Mouse (Mus musculus) adrenal gland, postnatal 36 days (tissue): Measurements from ENCODE around the gene Rbpjl. TPM values are rescaled to one million over a fixed set of nuclear protein-coding genes. Genes with fewer than 3 reads are reported as not detected.
A peak's percentile ranks its signal among the peaks of the same experiment; 100 is the strongest.

Experiments
- DNase-seq, 2 experiments: peaks; one replicate each; pipeline ENCODE4 v3.0.0; 2021; ENCODE audit warnings: mixed read lengths in 1 of 2
- long read RNA-seq, 2 experiments: library from polyadenylated mRNA; stranded (forward); transcript quantifications; one replicate each; pipeline ENCODE4 v2.0.0; 2021; ENCODE audit warnings: borderline sequencing depth in 2 of 2
- total RNA-seq, 2 experiments: library from RNA; stranded (reverse); gene quantifications; 2 replicates each; pipeline ENCODE4 v1.2.3; 2021

The Rbpjl gene
- not detected for total RNA-seq
- long read RNA-seq, experiment 1, result 0 reads
- long read RNA-seq, experiment 2, partial matches to known transcripts, result 0 of 2 reads
- long read RNA-seq, experiment 2, other reads (novel, unspliced or antisense), result 2 of 2 reads

DNA sequence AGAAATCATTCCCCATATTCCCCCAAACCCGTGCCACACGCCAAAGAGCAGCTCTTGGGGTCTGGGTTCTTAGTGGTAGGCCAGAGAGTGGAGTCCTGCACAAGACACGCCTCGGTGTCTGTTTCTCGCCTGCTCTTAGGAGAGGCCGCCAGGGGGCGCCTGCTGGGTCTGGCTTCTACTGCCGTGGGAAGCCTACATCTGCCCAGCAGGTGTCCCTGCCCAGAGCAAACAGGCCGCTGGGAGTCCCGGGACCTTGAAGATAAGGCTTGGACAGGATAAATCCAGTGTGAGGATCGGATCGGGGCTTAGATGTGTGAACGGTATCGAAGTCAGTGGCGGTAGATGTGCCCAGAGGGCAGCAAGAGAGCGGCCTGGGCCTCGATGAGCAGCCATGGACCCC is at the start of gene Rbpjl:
TSS of gene Rbpjl (plus strand) at position 236 of the 400 bp plus-strand sequence.
- DNase-seq, result peak; percentile 81 to 88

DNA sequence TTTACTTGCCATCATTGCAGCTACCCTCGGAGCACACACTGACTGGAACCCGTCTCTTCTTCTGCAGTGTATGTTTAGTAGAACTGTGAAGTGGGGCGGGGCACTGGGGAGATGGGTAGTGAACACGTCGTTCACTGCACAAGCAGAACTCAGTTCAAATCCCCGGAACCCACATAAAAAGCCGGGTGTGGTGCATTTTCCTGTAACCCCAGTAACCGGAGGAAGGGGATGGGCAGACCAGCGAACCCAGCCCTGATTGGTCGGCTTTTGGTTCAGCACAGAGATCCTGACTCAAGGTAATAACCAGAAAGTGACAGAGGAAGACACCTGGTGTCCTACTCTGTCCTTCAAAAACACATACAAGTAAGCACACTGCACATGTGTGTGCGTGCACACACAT is 49.6 kb upstream of the Rbpjl start:
- DNase-seq, result no peak

DNA sequence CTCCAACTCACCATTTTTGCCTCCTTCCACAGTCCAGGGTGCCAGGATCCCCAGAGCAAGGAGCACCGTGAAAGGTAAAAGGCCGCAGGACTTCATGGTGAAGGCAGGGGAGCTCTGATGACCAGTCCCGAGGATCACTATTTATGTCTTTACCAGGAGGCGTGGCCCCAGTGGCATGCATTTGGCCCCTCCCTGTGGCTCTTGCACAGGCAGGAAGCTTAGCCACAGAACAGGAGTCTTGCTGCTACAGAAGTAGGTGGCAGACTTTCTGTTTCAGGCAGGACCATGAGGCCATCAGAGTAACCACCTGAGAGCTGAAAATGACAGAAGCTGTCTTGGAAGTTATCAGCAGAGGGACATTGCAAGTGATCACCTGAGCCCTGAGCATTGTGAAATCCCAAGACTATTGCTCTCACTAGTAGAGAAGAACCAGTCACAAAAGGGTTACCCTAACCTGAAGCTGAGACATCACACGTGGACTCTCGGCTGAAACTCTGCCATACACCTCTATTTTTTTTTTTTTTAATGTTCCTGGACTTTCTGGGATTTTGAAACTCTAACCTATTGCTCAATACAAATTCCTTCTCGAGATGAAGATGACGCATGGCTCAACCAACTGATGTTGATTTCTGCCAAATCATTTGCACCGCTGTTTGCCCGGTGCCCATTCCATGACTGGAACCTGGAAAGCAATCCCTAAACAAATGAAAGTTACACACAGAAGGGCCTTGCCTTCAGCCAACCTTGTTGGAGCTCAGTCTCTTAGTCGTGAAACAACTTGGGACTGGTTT is 46.6 kb upstream of the Rbpjl start:
- DNase-seq, result no peak

DNA sequence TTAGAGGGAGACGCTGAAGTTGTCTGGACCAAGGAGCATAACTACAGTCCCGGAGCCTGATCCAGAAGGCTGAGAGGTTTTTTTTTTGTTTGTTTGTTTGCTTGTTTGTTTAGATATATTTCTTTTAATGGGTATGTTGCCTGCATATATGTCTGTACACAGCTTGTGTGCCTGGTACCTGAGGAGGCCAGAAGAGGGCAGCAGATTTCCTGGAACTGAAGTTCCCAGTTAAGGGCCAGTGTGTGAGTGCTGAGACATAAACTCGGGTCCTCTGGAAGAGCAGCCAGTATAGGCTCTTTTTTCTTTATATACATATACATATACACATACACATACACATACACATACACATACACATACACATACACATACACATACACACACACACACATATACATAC is 44.6 kb upstream of the Rbpjl start:
- DNase-seq, result peak; percentile 13 to 19

DNA sequence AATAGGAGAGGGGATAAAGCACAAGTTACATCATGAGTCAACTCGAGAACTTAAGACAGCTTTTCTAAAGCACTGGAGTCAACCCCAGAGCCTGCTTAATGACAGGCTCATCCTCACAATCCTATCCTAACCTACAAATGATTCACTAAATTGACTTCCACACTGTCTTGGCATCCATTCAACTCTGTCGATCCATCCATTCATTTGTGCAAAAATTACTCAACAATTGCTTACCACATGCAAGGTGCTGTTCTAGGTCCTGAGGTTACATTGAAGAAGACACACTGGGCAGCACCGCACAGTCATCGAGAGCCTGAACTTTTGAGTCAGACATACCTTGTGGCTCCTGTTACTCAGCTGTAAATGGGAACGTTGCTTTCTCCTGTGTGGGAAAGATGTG is 43.9 kb upstream of the Rbpjl start:
- DNase-seq, result no peak

DNA sequence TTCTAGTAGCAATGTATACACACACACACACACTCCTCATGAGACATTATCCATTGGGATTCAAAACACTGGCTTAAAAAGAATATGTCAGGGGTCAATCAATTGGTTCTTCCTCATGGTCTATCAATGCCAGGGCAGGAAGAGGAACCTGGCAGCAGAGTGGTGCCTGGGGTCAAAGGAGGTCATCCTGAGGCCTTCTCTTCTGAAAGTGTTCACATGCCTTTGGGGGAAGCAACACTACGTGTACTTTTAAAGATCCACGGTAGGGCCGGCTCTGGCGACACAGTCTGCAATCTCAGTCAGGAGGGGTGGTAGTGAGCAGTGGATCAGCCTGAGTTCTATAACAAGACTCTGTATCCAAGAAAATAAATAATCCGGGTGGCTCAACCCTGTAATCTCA is 43.3 kb upstream of the Rbpjl start:
- no peak for DNase-seq

DNA sequence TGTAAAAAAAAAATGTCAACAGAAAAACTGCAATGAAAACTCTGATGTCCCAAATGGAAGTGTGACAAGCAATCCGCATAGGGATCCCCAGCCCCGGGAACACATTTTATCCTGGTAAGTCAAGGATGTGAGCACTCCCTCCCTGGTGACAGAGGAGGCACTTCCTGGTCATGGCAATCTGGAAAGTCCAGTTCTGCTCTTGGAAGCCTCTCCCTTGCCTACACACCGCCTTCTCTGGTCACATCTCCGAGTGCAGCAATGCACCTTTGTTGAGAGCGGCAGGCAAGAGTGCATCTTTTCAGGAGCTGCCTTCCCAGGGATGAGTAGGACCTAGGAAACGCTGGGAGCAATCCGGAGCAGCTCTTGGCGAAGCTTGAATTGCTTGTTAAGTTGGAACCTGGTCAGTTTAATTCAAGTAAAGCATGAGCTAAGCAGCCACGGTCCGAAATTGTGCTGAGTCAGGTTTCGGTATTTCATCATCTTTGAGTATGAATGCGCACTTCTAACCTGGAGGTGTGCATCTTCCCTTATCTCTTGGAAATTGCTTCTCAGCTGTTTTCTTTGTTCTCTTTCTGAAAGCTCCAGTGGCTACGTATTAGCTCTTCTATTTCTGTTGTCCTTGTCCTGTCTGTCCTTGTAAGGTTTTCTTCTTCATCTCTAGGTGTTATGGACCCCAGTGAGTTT is 41.8 kb upstream of the Rbpjl start:
- no peak for DNase-seq

DNA sequence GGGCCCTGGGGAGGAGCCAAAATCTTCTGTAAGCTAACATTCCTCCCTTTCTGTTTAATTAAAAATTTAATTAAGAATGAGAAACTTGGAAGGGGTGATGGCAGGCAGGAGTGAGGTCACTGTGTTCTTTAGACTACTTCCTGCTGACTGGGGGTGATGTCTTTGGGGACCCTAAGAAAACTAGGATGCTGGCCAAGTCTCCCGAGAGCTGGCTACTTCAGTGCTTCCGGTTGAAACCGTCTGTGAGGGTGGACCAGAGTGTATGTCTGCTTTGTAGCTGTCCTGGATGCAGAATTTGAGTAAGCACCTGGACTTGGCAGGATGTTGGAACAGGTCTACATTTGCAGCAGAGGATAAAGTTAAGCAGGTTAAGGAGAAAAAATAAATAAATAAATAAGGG is 36.0 kb upstream of the Rbpjl start:
- DNase-seq, result no peak

DNA sequence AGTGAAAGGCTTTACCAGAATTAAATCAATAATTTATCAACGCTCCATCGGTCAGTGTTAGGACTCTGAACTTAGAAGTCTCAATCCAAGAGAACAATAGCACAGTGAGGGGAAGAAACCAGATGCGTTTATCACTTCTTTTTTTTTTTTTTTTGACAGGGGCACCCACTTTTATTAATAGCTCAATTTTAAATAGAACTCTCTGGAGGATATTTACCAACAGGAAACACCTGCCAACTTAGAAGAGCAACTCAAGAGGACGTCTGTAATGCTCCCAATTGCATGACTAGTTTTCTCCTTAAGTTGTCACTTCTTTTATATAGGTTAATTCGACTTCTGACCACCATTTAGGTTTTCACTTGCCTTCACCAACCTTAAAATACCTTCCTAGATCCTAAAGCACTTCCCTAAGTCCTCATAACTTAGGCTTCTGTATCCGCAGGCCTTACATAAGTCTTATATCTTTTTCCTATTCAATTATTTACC is 34.3 kb upstream of the Rbpjl start:
- no peak for DNase-seq

DNA sequence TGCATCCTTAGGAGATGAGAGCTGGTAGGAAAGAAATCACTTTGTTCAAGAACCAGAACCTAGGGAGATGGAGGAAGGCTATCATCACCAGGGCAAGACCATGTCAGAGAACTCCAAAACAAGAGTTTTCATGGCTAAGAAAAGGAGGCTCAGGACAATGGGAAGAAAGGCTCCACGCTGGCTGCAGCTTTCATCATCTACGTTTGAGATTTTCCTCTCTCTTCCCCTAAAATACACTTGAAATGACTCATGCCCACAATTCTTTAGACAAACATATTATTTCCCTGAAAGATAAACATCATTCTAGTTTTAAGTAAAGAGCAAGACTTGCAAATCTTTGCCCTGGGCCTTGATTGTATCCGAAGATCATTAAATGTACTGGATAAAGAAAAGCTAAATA is 31.6 kb upstream of the Rbpjl start:
- no peak for DNase-seq

DNA sequence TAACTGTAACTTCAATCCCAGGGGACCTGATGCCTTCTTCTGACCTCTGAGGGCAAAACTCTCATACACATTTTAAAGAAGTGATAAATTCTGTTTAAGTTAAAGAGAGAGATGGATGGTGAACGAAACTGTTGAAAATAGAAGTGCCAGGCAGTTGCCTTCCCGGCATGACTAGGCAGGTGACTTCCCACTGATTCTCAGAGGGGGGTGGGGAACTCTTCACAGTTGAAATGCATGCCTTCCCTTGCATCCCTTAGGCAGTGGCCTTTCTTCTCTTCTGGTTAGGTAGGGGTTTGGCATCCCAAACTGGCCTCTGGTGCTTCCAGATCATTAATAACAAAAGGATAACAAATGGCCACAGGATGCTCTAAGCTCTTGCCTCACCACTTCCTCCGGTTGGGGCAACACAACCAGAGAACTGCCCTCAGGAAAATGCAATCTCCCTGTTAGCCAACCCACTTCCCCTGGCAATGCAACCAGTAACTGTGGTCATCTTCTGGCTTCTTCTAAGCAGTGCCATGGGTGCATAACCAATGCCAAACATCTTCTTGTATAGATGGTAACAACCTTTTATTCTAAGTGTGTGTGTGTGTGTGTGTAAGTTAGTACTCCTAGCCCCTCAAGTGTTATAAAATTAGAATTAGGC is 30.4 kb upstream of the Rbpjl start:
- DNase-seq, result no peak

DNA sequence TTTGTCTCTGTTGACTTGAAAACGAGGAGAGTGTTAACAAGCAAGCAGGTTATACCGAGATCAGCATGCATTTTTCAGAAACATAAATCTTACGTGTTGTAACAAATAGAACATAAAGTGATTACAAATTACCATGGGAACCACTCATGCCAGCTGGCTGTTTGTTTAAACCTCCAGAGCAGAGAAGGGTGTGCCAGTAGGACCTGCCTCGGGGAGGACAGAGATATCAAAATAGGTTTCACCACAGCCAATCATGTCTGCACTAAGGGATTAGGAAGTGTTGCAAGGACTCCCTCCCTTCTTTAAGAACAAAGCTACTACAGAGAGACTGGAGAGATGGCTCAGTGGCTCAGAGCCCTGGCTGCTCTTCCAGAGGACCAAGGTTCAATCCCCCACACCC is 29.8 kb upstream of the Rbpjl start:
- DNase-seq, result no peak

DNA sequence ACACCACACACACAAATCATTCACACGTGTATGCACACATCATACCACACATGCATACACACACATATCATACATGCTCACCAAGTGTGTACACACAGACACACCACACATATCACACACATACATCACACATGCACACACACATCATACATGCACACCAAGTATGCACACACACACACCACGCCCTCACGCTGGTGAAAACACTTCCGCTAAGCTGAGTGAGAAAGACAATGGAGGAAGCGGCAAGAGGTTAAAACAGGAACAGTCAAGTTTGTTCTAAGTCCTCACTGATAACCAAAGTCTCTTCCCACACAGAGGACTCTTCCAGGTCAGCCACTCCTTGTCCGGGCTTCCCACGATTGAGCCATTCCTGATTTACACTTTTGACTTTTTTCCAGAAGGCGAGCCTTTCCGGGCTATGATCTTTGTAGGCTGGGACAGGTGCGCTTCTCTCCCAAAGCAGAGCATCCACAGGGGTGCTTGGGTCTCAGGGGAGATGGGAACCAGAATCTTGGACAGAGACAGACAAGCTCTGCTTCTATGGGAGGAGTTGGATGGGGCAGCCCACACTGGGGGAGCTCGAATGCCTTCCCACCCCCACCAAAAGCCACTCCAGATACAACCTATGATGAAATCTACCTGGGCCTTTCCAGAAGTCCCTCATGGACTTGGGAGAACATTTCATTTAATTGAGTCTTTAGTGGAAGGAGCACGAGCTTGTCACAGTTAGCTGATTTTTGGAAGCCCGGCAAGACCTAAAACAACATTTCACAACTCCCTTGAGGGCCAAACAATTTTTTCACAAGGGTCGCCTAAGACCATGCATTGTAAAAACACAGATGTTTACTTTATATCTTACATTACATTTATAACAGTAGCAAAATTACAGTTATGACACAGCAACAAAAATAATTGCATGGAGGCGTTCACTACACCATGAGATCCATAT is 25.2 kb upstream of the Rbpjl start:
- DNase-seq, result no peak

DNA sequence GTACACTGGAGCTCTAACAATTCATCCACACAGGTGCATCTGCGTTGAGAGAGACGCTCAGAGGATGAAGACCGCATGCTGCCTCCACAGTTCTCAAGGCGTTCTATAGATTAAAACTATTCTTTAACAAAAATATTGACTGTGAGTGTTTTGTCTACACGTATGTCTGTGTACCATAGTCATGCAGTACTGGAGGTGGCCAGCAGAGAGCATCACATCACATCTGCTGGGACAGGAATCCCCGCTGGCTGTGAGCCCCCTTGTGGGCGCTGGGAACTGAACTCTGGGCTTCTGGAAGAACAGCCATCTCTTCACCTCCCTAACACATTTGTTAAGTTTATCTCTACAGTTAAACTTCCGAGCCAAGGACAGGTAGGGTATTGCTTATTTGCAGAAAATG is 21.2 kb upstream of the Rbpjl start:
- DNase-seq, result no peak

DNA sequence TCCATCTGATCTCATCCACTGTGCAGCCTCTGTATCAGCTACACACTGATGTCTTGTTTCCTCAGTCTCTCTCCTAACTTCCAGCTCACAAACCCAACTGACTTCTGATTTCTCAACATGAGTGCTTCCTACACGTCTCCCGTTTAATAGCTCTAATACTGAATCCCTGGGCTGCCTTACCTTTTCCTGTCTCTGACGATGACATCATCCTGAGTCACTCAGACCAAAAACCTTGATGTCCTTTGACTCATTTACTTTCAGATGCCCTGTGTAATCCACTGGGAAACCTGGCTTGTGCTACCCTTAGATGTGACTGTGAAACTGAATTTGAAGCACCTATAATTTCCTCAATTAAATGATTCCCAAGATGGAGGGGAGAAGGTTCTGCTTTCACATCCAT is 20.0 kb upstream of the Rbpjl start:
- DNase-seq, result no peak

DNA sequence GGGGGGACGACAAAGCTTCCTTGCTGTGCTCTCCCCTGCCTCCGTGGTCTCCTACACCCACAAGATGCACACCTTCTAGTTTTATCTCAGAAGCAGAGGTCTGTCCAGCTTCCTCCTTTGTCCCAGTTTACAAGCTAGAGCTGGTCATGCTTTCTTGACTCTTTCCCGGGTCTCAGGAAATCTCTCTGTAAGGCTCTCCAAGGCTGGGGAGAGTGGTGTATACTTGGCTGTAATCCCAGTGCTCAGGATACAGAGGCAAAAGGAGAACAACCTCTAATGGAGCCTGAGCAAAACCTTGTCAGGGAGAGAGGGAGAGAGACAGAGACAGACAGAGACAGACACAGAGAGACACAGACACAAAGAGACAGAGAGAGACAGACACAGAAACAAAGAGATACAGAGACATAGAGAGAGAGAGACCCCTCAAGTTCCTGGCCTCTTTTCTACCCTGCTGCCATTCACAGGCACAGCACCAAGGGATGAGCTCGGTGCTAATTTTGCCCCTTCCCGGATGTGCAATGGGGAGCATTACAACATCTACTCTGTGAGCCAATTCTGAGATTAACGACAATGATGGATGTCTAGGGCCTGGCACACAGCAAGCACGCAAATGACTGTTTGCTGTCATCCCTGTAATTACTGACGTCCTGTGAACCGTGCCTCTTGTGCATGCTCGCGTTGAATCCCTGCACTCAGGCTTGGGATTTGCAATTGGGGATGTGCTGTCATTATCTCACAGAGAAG is 19.1 kb upstream of the Rbpjl start:
- peak in 1 of 2 experiments; percentile 49 for DNase-seq

DNA sequence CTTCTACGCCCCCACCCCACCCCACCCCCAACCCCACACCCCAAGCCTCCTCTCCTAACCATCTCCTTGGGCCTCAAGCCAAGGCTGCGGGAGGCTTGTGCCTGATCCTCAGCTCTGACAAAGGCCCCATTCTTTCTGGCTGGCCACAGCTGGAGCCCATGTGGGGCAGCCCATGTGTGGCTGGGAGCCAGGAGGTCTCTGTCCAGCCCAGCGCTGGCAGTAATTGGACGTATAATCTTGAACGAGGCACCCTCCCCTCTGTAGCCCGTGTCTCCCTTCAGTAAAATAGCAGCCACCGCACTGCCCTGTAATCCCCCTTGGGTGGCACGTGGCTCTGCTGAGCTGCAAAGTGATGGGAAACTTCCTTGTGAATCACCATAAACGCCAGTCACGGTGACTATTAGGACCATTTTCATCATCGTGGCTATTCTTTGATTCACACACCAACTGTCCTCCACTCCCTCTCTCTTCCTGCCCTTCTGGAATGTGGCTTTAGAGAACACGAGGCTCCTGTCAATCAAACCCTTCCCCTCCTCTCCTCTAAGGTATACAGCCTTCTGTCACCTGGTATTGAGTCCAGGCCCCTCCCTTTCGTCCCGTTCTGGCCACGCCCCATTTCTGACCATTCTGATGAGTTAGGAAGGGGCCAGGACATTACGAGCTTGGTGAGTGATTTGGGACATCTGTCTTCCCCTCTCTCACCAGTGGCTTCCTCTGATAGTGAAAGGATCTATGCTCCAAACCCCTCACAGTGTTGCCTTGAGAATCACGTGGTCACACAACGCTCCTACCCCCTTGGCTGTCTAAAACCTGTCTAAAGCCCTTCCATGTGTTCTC is 16.8 kb upstream of the Rbpjl start:
- DNase-seq, result peak in 1 of 2 experiments; percentile 4

DNA sequence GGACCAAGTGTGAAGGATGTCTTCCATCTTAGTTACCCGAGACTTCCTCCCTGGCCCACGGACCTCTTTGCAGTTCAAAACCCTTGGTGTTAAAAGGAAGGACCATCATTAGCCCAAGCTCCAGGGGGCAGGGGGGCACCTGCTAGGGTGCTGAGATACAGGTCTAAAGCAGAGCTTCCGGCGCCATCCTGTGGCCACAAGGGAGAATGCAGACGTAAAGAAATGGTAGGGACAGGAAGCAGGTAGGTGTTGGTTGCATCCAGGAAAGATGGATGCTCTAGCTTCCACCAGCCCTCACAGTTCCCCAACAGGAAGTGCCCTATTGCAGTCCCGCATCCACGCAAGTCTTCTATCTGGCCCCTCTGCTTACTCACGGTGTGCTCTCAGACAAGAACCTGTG is 16.0 kb upstream of the Rbpjl start:
- peak; percentile 39 to 51 for DNase-seq

DNA sequence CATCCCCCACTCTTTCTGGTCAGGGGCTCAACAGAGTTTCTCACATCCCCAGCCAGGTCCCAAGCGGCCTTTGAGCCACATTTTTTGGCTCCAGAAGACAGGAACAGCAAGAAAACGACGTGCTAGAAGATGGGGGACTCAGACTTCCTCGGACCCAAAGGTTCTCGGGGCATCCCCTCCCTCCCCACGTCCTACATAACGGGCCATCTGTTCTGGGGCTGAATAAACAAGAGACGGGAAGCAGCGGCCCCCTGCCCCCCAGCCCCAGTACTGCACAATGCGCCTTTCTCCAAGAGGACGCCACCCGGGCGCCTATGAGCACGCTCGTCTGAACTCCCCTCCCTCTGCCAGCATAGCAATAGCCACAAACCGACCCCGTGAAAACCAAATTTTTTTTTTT is 13.9 kb upstream of the Rbpjl start, which contains the start of gene Slpi:
TSS of gene Slpi (minus strand) at position 76 of the 400 bp plus-strand sequence.
- DNase-seq, result no peak

DNA sequence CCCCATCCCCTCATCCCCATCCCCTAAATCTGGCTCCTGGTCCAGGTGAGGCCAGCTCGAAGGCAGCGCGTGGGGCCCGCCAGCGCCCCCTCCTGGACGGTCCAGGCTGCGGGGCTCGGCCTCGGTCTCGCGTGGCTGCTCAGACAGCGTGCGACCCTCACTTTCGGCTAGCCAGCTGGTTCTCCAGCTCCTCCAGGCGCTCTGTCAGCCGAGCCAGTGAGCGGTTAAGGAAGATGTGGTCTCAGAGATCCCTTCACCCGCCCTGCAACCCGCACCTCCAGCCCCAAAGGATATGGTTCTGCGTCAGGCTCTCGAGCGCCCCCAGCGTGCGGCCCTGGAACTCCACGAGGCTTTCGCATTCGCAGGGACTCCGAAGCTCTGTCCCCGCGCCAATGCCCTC is 13.4 kb upstream of the Rbpjl start:
- peak; percentile 86 to 90 for DNase-seq
